Mouse (Mus musculus) thymus, postnatal 25 days (tissue): ENCODE data around the gene Polr3e.
"Not testable (repeated sequence)": the region's sequence is repeated elsewhere in the genome, so short reads cannot be mapped to it uniquely, and the experiment has no call there.

Experiments used
- DNase-seq: peaks from one replicate; pipeline ENCODE4 v3.0.0; 2022

Polr3e gene

GRCm38 (mm10) chr7:120917592-120918461 lies at the start of gene Polr3e:
TSS of gene Polr3e (plus strand) at chr7:120917744.
- DNase-seq: peak; percentile 100

GRCm38 (mm10) chr7:120869883-120870282 lies 47.7 kb upstream of the Polr3e start:
- no peak for DNase-seq

GRCm38 (mm10) chr7:120870431-120871008 lies 47.0 kb upstream of the Polr3e start:
- DNase-seq: no peak

- no peak for DNase-seq
Measured at GRCm38 (mm10) chr7:120873083-120873482, 44.5 kb upstream of the Polr3e start.

GRCm38 (mm10) chr7:120874021-120874420 lies 43.5 kb upstream of the Polr3e start:
- DNase-seq: no peak

GRCm38 (mm10) chr7:120874764-120875539 lies 42.6 kb upstream of the Polr3e start:
- DNase-seq: no peak

- DNase-seq: no peak
Measured at GRCm38 (mm10) chr7:120875540-120876388, 41.8 kb upstream of the Polr3e start.

GRCm38 (mm10) chr7:120878271-120878670 lies 39.3 kb upstream of the Polr3e start:
- DNase-seq: no peak

GRCm38 (mm10) chr7:120879972-120880371 lies 37.6 kb upstream of the Polr3e start:
- DNase-seq: no peak

GRCm38 (mm10) chr7:120880770-120881169 lies 36.8 kb upstream of the Polr3e start:
- DNase-seq: no peak

GRCm38 (mm10) chr7:120881451-120881850 lies 36.1 kb upstream of the Polr3e start:
- no peak for DNase-seq

- no peak for DNase-seq
Measured at GRCm38 (mm10) chr7:120882674-120883073, 34.9 kb upstream of the Polr3e start.

- no peak for DNase-seq
Measured at GRCm38 (mm10) chr7:120883523-120884290, 33.8 kb upstream of the Polr3e start.

- DNase-seq: no peak
Measured at GRCm38 (mm10) chr7:120884746-120885145, 32.8 kb upstream of the Polr3e start.

- no peak for DNase-seq
Measured at GRCm38 (mm10) chr7:120893123-120893522, 24.4 kb upstream of the Polr3e start.

- DNase-seq: no peak
Measured at GRCm38 (mm10) chr7:120897054-120897453, 20.5 kb upstream of the Polr3e start.

- no peak for DNase-seq
Measured at GRCm38 (mm10) chr7:120897711-120898335, 19.7 kb upstream of the Polr3e start.

GRCm38 (mm10) chr7:120900191-120900590 lies 17.4 kb upstream of the Polr3e start:
- no peak for DNase-seq

GRCm38 (mm10) chr7:120901701-120902100 lies 15.8 kb upstream of the Polr3e start:
- no peak for DNase-seq

- no peak for DNase-seq
Measured at GRCm38 (mm10) chr7:120902931-120903330, 14.6 kb upstream of the Polr3e start.

GRCm38 (mm10) chr7:120910172-120910571 lies 7.4 kb upstream of the Polr3e start:
- not testable (repeated sequence) for DNase-seq
